Mouse (Mus musculus): ENCODE measurements around the gene Pdlim5. TPM values are rescaled to one million over a fixed set of nuclear protein-coding genes. Genes with fewer than 3 reads are reported as not detected.

Gene Pdlim5
- polyA plus RNA-seq, 1 experiment from 2014 or later: 241 TPM

DNA sequence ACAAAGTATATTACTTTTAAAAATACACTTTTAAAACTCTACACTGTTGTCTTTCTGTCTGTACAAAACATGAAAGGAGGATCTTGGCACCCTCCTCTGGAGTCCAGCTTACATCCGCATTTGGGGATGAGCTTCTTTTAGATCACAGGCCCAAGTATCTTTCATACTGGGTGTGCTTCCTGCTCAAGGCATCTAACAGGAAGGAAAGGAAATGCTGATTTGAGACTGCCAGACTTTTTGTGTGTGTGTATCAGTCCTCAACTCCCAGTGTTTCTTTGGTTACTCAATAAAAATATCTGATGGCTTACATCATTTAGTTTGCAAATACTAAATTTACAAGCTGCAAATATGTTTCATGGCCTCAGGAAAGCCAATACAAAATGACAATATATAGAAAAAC lies 42.3 kb downstream of the Pdlim5 start:
- Histone ChIP-seq H3K4me1 (ENCODE audit: control insufficient read depth in 2 of 2, insufficient read depth in 2 of 2, low read length in 2 of 2) (no peaks in the 10 kb centered on the region; a peak in 1 of 4 replicates), H3K9ac (ENCODE audit: low read length) (no peak overlapping the region), H3K4me3 (ENCODE audit: control insufficient read depth in 1 of 2, insufficient read depth in 1 of 2, low read depth in 1 of 2, low read length in 2 of 2) (no peak overlapping the region), H3K9me3 (ENCODE audit: control insufficient read depth, low read length) (no peaks in the 10 kb centered on the region), H3K27ac (replicated peaks in 1 of 2; ENCODE audit: control insufficient read depth in 1 of 2, insufficient read depth in 1 of 2, low read depth in 2 of 2, low read length in 2 of 2) (no peak overlapping the region), H3K27me3 (ENCODE audit: control insufficient read depth, insufficient read depth, low read length) (no peaks in the 10 kb centered on the region), H3K4me2 (ENCODE audit: low read length) (no peak overlapping the region), H3K36me3 (ENCODE audit: control insufficient read depth, insufficient read depth, low read length) (peaks cover 42% of the 10 kb centered on the region)
- 53% methylated on average over 1 of the region's 1 CpGs for WGBS
- ATAC-seq (ENCODE audit: insufficient number of reproducible peaks, insufficient read depth, low FRiP score, low read depth): no peak

DNA sequence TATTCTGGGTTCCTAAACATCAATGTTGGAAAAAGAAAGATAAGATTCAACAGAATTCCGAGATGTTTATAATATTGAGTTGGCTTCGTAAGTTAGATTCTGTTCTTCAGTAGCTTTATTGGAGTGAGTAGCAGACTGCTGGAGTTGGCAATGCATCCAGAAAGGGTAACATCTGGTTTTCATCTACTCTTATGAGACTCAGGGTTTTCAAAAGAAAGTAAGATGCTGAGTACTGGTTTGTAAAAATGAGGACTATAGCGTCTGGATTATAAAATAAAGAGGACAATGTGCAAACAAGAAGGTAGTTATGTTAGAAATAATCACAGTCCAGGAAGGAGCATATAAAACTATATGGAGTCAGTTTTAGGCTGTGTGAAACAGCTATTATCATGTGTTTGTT lies 45.0 kb downstream of the Pdlim5 start:
- no peak for ATAC-seq (ENCODE audit: insufficient number of reproducible peaks, insufficient read depth, low FRiP score, low read depth)
- H3K27me3 ChIP-seq (ENCODE audit: control insufficient read depth, insufficient read depth, low read length): no peaks in the 10 kb centered on the region
- peaks cover 0 to under 1% of the 10 kb centered on the region in 2 experiments; a peak in 3 of 4 replicates for H3K4me1 ChIP-seq (ENCODE audit: control insufficient read depth in 2 of 2, insufficient read depth in 2 of 2, low read length in 2 of 2)
- H3K9ac ChIP-seq (ENCODE audit: low read length): no peak overlapping the region
- WGBS: 71% methylated on average over 3 of the region's 3 CpGs
- no peak overlapping the region for H3K4me3 ChIP-seq (ENCODE audit: control insufficient read depth in 1 of 2, insufficient read depth in 1 of 2, low read depth in 1 of 2, low read length in 2 of 2)
- H3K4me2 ChIP-seq (ENCODE audit: low read length): no peak overlapping the region
- peaks cover 52% of the 10 kb centered on the region for H3K36me3 ChIP-seq (ENCODE audit: control insufficient read depth, insufficient read depth, low read length)
- H3K9me3 ChIP-seq (ENCODE audit: control insufficient read depth, low read length): no peaks in the 10 kb centered on the region
- no peak overlapping the region for H3K27ac ChIP-seq (replicated peaks in 1 of 2; ENCODE audit: control insufficient read depth in 1 of 2, insufficient read depth in 1 of 2, low read depth in 2 of 2, low read length in 2 of 2)

DNA sequence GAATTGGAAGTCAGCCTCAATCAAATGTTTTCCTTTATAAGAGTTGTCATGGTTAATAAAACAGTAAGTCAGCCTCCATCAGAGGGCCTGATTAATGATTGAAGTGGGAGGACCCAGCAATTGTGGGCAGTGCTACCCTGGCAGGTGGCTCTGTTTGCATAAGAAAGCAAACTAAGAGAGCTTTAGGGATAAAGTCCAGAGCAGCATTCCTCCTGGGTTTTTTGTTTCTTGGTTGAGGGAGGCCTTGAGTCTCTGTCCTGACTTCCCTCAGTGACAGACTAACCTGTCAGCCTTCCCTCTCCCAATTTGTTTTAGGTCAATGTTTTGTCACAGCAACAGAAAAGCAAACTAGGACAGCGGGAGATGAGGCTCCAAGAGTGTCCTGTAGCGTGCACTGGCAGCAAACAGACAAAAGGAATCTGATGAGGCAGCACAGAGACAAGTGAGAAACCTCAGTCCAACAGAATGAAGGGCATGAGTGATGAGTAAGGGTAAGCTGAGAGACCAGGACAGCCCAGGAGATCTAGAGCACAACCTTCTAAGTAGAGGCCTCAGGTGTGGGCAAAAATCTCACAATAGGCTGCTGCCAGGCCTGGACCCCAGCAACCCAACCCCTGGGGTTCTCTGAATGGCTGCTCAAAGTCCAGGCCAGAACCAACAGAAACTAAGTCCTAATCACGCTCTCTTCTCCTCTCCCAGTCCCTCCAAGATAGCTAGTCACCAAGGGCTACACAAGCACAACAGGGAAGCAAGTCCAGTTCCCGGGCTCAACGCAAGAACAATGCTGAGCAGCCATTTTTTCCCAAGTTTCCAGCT lies 46.5 kb downstream of the Pdlim5 start:
- ATAC-seq (ENCODE audit: insufficient number of reproducible peaks, insufficient read depth, low FRiP score, low read depth): no peak
- Histone ChIP-seq H3K4me2 (ENCODE audit: low read length) (no peak overlapping the region), H3K27me3 (ENCODE audit: control insufficient read depth, insufficient read depth, low read length) (no peaks in the 10 kb centered on the region), H3K36me3 (ENCODE audit: control insufficient read depth, insufficient read depth, low read length) (peaks cover 56% of the 10 kb centered on the region), H3K27ac (replicated peaks in 1 of 2; ENCODE audit: control insufficient read depth in 1 of 2, insufficient read depth in 1 of 2, low read depth in 2 of 2, low read length in 2 of 2) (0 out of 4 replicates have a peak overlapping the region, but pooled peaks of 1 of the 2 experiments have one; percentile 9), H3K4me1 (ENCODE audit: control insufficient read depth in 2 of 2, insufficient read depth in 2 of 2, low read length in 2 of 2) (peaks cover 0 to 5% of the 10 kb centered on the region in 2 experiments), H3K9ac (ENCODE audit: low read length) (no peak overlapping the region), H3K9me3 (ENCODE audit: control insufficient read depth, low read length) (no peaks in the 10 kb centered on the region), H3K4me3 (ENCODE audit: control insufficient read depth in 1 of 2, insufficient read depth in 1 of 2, low read depth in 1 of 2, low read length in 2 of 2) (no peak overlapping the region)
- WGBS: 82% methylated on average over 5 of the region's 5 CpGs

DNA sequence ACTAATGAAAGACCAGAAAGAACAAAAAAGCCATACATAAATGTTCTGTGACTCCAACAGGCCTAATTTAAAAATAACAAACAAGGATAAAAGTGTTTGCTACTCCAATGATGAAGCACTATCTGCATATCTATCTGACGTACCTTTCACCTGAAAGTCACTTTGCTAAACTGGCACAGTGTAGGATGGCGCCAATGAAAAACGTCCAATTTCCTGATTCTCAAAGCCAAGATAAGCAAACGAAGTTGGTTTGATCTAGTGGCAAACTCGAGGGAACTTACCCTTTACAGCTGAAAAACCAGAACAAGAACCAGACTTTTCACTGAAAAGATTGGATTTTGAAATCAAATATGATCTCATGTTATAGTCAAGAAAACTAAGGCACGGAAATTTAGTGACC lies 49.2 kb downstream of the Pdlim5 start:
- Histone ChIP-seq H3K27ac (replicated peaks in 1 of 2; ENCODE audit: control insufficient read depth in 1 of 2, insufficient read depth in 1 of 2, low read depth in 2 of 2, low read length in 2 of 2) (no peak overlapping the region), H3K9me3 (ENCODE audit: control insufficient read depth, low read length) (no peaks in the 10 kb centered on the region), H3K4me1 (ENCODE audit: control insufficient read depth in 2 of 2, insufficient read depth in 2 of 2, low read length in 2 of 2) (peaks cover 0 to 5% of the 10 kb centered on the region in 2 experiments), H3K27me3 (ENCODE audit: control insufficient read depth, insufficient read depth, low read length) (no peaks in the 10 kb centered on the region), H3K36me3 (ENCODE audit: control insufficient read depth, insufficient read depth, low read length) (peaks cover 44% of the 10 kb centered on the region), H3K4me2 (ENCODE audit: low read length) (no peak overlapping the region), H3K9ac (ENCODE audit: low read length) (no peak overlapping the region), H3K4me3 (ENCODE audit: control insufficient read depth in 1 of 2, insufficient read depth in 1 of 2, low read depth in 1 of 2, low read length in 2 of 2) (no peak overlapping the region)
- ATAC-seq (ENCODE audit: insufficient number of reproducible peaks, insufficient read depth, low FRiP score, low read depth): no peak
- WGBS: 62% methylated on average over 6 of the region's 6 CpGs

DNA sequence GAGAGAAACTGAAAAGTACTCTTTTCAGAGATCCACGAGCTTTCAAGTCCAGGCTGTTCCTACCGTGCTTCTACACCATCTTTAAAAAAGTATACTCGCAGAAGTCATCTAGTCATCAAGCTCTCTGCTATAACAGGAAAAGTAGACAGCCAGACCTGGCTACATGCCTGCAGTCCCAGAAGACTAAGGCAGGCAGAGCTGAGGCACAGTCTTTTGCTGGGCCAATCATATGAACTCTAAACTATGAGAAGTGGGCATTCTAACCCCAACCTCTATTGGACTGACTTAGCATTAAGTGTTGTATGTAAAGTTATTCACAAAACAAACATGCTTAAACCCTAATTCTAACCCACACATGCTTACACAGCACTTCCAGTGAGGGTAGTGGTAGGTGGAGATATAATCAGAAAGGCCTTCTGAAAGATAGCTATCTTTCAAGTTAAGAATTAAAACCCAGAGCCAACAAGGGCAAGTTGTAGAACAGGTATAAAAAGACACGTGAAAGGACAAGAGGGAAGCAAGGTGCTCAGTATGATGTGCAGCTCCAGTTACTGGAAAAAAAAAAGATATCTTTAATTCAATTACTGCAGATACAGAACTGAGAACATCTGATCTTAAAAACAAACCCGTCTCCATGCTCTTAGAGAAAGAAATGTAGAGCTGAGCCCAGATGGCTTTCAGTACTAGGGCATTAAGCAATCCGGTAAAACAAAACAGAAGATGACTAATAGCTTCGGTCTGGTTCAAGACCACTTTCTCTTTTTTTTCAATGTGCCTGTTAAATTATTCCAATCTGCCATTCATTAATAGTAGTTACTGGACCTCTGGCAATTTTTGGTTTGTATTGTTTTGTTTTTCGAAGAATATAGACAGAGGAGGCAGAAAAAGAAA lies 50.0 kb downstream of the Pdlim5 start:
- H3K9ac ChIP-seq (ENCODE audit: low read length): no peak overlapping the region
- no peaks in the 10 kb centered on the region for H3K27me3 ChIP-seq (ENCODE audit: control insufficient read depth, insufficient read depth, low read length)
- H3K27ac ChIP-seq (replicated peaks in 1 of 2; ENCODE audit: control insufficient read depth in 1 of 2, insufficient read depth in 1 of 2, low read depth in 2 of 2, low read length in 2 of 2): peak overlapping the region in 1 of 2 experiments; percentile 9; a peak in 1 of 4 replicates
- no peaks in the 10 kb centered on the region for H3K9me3 ChIP-seq (ENCODE audit: control insufficient read depth, low read length)
- 77% methylated on average over 8 of the region's 8 CpGs for WGBS
- ATAC-seq (ENCODE audit: insufficient number of reproducible peaks, insufficient read depth, low FRiP score, low read depth): no peak
- H3K4me1 ChIP-seq (ENCODE audit: control insufficient read depth in 2 of 2, insufficient read depth in 2 of 2, low read length in 2 of 2): peaks cover 0 to 11% of the 10 kb centered on the region in 2 experiments
- peaks cover 41% of the 10 kb centered on the region for H3K36me3 ChIP-seq (ENCODE audit: control insufficient read depth, insufficient read depth, low read length)
- H3K4me2 ChIP-seq (ENCODE audit: low read length): no peak overlapping the region
- no peak overlapping the region for H3K4me3 ChIP-seq (ENCODE audit: control insufficient read depth in 1 of 2, insufficient read depth in 1 of 2, low read depth in 1 of 2, low read length in 2 of 2)

DNA sequence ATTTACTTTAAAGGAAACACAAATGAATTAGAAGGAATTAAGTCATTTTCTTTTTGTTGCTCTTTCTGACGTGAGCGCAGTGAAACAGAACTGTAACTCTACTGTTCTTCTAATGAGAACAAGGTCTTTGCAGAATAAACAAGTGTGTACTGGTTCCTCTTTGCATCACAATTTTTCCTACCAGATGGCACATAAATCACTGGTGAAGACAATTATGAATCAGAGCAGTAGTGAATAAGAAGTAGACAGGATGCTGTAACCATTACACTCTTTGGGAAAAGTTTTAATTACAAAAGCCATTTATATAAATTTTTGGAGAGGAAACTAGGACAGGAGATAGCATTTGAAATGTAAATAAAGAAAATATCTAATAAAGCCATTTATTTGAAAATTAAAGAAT lies 51.7 kb downstream of the Pdlim5 start:
- WGBS: 94% methylated on average over 2 of the region's 2 CpGs

DNA sequence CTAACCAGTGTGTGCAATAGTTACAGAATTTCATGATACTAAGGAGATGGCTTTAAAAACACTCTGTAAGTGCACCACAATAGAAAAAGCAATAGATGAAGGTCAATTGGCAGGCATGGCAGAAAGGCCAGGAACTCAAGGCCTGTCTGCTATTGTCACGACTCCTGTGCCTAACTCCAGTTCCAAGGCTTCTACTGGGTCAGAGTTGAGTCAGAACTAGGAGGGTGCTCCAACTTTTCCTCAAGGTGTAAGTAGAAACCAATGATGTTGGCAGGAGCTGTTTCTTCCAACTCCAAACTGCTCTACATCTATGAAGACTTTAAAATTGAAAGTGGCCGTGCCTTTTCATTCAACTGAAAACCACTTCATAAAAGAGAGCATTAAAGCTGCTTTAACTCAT lies 54.8 kb downstream of the Pdlim5 start:
- Histone ChIP-seq H3K9me3 (ENCODE audit: control insufficient read depth, low read length) (no peaks in the 10 kb centered on the region), H3K4me3 (ENCODE audit: control insufficient read depth in 1 of 2, insufficient read depth in 1 of 2, low read depth in 1 of 2, low read length in 2 of 2) (no peak overlapping the region), H3K9ac (ENCODE audit: low read length) (no peak overlapping the region), H3K27ac (replicated peaks in 1 of 2; ENCODE audit: control insufficient read depth in 1 of 2, insufficient read depth in 1 of 2, low read depth in 2 of 2, low read length in 2 of 2) (0 out of 4 replicates have a peak overlapping the region, but pooled peaks of 1 of the 2 experiments have one; percentile 32), H3K36me3 (ENCODE audit: control insufficient read depth, insufficient read depth, low read length) (peaks cover 19% of the 10 kb centered on the region), H3K4me1 (ENCODE audit: control insufficient read depth in 2 of 2, insufficient read depth in 2 of 2, low read length in 2 of 2) (peaks cover 14 to 27% of the 10 kb centered on the region in 2 experiments), H3K4me2 (ENCODE audit: low read length) (no peak overlapping the region), H3K27me3 (ENCODE audit: control insufficient read depth, insufficient read depth, low read length) (no peaks in the 10 kb centered on the region)
- ATAC-seq (ENCODE audit: insufficient number of reproducible peaks, insufficient read depth, low FRiP score, low read depth): no peak
- 59% methylated on average over 2 of the region's 2 CpGs for WGBS

More for the DNA sequence above, 51.7 kb downstream of the Pdlim5 start:
- Histone ChIP-seq H3K4me2 (ENCODE audit: low read length) (no peak overlapping the region), H3K4me3 (ENCODE audit: control insufficient read depth in 1 of 2, insufficient read depth in 1 of 2, low read depth in 1 of 2, low read length in 2 of 2) (no peak overlapping the region), H3K4me1 (ENCODE audit: control insufficient read depth in 2 of 2, insufficient read depth in 2 of 2, low read length in 2 of 2) (peaks cover 9 to 24% of the 10 kb centered on the region in 2 experiments), H3K27ac (replicated peaks in 1 of 2; ENCODE audit: control insufficient read depth in 1 of 2, insufficient read depth in 1 of 2, low read depth in 2 of 2, low read length in 2 of 2) (no peak overlapping the region), H3K9ac (ENCODE audit: low read length) (no peak overlapping the region), H3K27me3 (ENCODE audit: control insufficient read depth, insufficient read depth, low read length) (no peaks in the 10 kb centered on the region), H3K36me3 (ENCODE audit: control insufficient read depth, insufficient read depth, low read length) (peaks cover 27% of the 10 kb centered on the region), H3K9me3 (ENCODE audit: control insufficient read depth, low read length) (no peaks in the 10 kb centered on the region)
- no peak for ATAC-seq (ENCODE audit: insufficient number of reproducible peaks, insufficient read depth, low FRiP score, low read depth)
